Mouse (Mus musculus): ENCODE measurements around the gene Slc2a6.

DNA sequence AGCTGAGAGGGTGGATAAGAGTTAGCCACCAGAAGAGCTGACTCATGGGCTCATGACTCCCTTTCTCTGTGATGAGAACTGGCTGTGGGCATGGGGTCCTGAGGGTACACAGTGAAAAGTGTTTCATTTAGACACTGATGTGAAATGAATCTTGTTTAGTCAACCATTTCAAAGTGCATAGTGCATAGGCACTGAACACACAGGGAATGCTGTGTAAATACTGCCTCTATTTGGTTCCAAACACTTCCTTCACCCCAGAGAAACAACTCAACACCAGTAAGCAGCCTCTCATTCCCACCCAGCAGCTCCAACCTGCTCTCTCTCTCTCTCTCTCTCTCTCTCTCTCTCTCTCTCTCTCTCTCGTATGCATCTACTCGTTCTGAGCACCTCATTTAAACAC is 43.6 kb downstream of the Slc2a6 start:
- TF ChIP-seq CTCF (IDR thresholded peaks at IDR 0.05; ENCODE audit: low read depth) (no peak), EP300 (optimal IDR thresholded peaks at IDR 0.05) (no peak)
